Mouse (Mus musculus) CH12.LX (cell line): Measurements from ENCODE around the gene Dnaaf1. TPM values are rescaled to one million over a fixed set of nuclear protein-coding genes. Genes with fewer than 3 reads are reported as not detected.

Source experiments
- DNase-seq: peaks from one replicate; pipeline ENCODE4 v3.0.0-alpha.2; 2013; ENCODE audit errors: extremely low read depth
- H3K27ac ChIP-seq: 2 replicates; pipeline ENCODE4 v1.5.1; 2012; ENCODE audit warnings: low read depth, mild to moderate bottlenecking, control low read depth, moderate library complexity; ENCODE audit not compliant: insufficient read depth
- H3K27me3 ChIP-seq: replicated peaks from 2 replicates; pipeline ENCODE3; 2012; ENCODE audit warnings: inconsistent platforms
- H3K36me3 ChIP-seq, 2 experiments: replicated peaks in 1 of 2; 2 replicates each; pipeline versions ENCODE3 to v1.6.1; 2012; ENCODE audit warnings: inconsistent platforms in 1 of 2, low read length in 1 of 2, mild to moderate bottlenecking in 1 of 2, mixed read lengths in 1 of 2, moderate library complexity in 1 of 2; ENCODE audit not compliant: control insufficient read depth in 1 of 2, insufficient read depth in 1 of 2
- H3K4me1 ChIP-seq, 2 experiments: 2 replicates each; pipeline ENCODE4 v1.6.1; 2012; ENCODE audit warnings: inconsistent platforms in 1 of 2, moderate library complexity in 1 of 2; ENCODE audit not compliant: insufficient read depth in 2 of 2, control insufficient read depth in 1 of 2
- H3K4me2 ChIP-seq: 2 replicates; pipeline ENCODE4 v1.6.1; 2012; ENCODE audit warnings: low read depth, mild to moderate bottlenecking, control low read depth; ENCODE audit not compliant: poor library complexity, insufficient read depth, severe bottlenecking
- H3K4me3 ChIP-seq, 3 experiments: fragments of 150-350 bp in 1 of 3; sonication (generic) in 1 of 3; replicated peaks in 1 of 3; 2 replicates each; pipeline versions ENCODE3 to v1.5.1; 2011 to 2012; ENCODE audit warnings: low read depth in 2 of 3, low read length in 2 of 3, mild to moderate bottlenecking in 2 of 3, moderate library complexity in 2 of 3, control low read depth in 1 of 3, improper control_type of control experiment in 1 of 3, inconsistent platforms in 1 of 3, mixed read lengths in 1 of 3; ENCODE audit not compliant: poor library complexity in 1 of 3
- H3K79me2 ChIP-seq: replicated peaks from 2 replicates; pipeline ENCODE4 v1.6.1; 2012; ENCODE audit warnings: mild to moderate bottlenecking, moderate library complexity; ENCODE audit not compliant: control insufficient read depth, poor library complexity, insufficient read depth, severe bottlenecking; ENCODE audit errors: extremely low read depth
- H3K9ac ChIP-seq: 2 replicates; pipeline ENCODE4 v1.6.1; 2012; ENCODE audit warnings: low read depth, mild to moderate bottlenecking, control low read depth, moderate library complexity; ENCODE audit not compliant: insufficient read depth
- H3K9me3 ChIP-seq: replicated peaks from 2 replicates; pipeline ENCODE3; 2012; ENCODE audit warnings: low read length, inconsistent platforms, mixed read lengths
- BHLHE40 ChIP-seq: IDR thresholded peaks from 2 replicates; pipeline ENCODE4 v1.6.1; 2011; ENCODE audit warnings: mild to moderate bottlenecking, low read depth, low read length, improper control_type of control experiment
- CHD2 ChIP-seq: IDR thresholded peaks from 2 replicates; pipeline ENCODE4 v1.6.1; 2011; ENCODE audit warnings: low read length, improper control_type of control experiment
- CTCF ChIP-seq, 2 experiments: IDR thresholded peaks in 1 of 2; conservative IDR thresholded peaks in 1 of 2; 2 replicates each; pipeline ENCODE4 v1.5.1; 2011 to 2012; ENCODE audit warnings: low read depth in 2 of 2, low read length in 2 of 2, improper control_type of control experiment in 1 of 2, inconsistent platforms in 1 of 2, mild to moderate bottlenecking in 1 of 2, moderate library complexity in 1 of 2
- E2F4 ChIP-seq: IDR thresholded peaks from 2 replicates; pipeline ENCODE4 v1.6.1; 2011; ENCODE audit warnings: low read depth, low read length, improper control_type of control experiment; ENCODE audit not compliant: insufficient replicate concordance
- ELF1 ChIP-seq: IDR thresholded peaks from 2 replicates; pipeline ENCODE4 v1.6.1; 2014; ENCODE audit warnings: low read depth, mild to moderate bottlenecking, inconsistent platforms, low read length, improper control_type of control experiment
- EP300 ChIP-seq: IDR thresholded peaks from 2 replicates; pipeline ENCODE4 v1.6.1; 2011; ENCODE audit warnings: low read length, improper control_type of control experiment
- HCFC1 ChIP-seq: IDR thresholded peaks from 2 replicates; pipeline ENCODE4 v1.6.1; 2012; ENCODE audit warnings: low read depth, mild to moderate bottlenecking, inconsistent platforms, low read length, improper control_type of control experiment
- JUN ChIP-seq: IDR thresholded peaks from 2 replicates; pipeline ENCODE4 v1.6.1; 2011; ENCODE audit warnings: low read depth, mild to moderate bottlenecking, low read length, improper control_type of control experiment, moderate library complexity; ENCODE audit not compliant: insufficient read depth
- MAFK ChIP-seq: IDR thresholded peaks from 2 replicates; pipeline ENCODE4 v1.6.1; 2011; ENCODE audit warnings: low read length, improper control_type of control experiment; ENCODE audit not compliant: insufficient replicate concordance
- MAX ChIP-seq: IDR thresholded peaks from 2 replicates; pipeline ENCODE4 v1.6.1; 2011; ENCODE audit warnings: low read length, improper control_type of control experiment
- MAZ ChIP-seq: IDR thresholded peaks from 2 replicates; pipeline ENCODE4 v1.6.1; 2012; ENCODE audit warnings: low read depth, mild to moderate bottlenecking, inconsistent platforms, low read length, improper control_type of control experiment, moderate library complexity
- MEF2A ChIP-seq: IDR thresholded peaks from 2 replicates; pipeline ENCODE4 v1.6.1; 2014; ENCODE audit warnings: low read depth, mild to moderate bottlenecking, inconsistent platforms, low read length, improper control_type of control experiment, borderline replicate concordance
- MXI1 ChIP-seq: IDR thresholded peaks from 2 replicates; pipeline ENCODE4 v1.6.1; 2011; ENCODE audit warnings: mild to moderate bottlenecking, low read depth, low read length, improper control_type of control experiment
- POLR2AphosphoS2 ChIP-seq: IDR thresholded peaks from 2 replicates; pipeline ENCODE4 v1.6.1; 2011; ENCODE audit warnings: low read depth, low read length, improper control_type of control experiment
- RAD21 ChIP-seq: IDR thresholded peaks from 2 replicates; pipeline ENCODE4 v1.6.1; 2011; ENCODE audit warnings: low read depth, mild to moderate bottlenecking, low read length, improper control_type of control experiment, moderate library complexity
- SIN3A ChIP-seq: IDR thresholded peaks from 2 replicates; pipeline ENCODE4 v1.6.1; 2012; ENCODE audit warnings: low read length, improper control_type of control experiment, inconsistent platforms
- SMC3 ChIP-seq: IDR thresholded peaks from 2 replicates; pipeline ENCODE4 v1.6.1; 2011; ENCODE audit warnings: low read depth, low read length, improper control_type of control experiment
- TBP ChIP-seq: conservative IDR thresholded peaks from 2 replicates; pipeline ENCODE4 v1.6.1; 2011; ENCODE audit warnings: low read depth, low read length, improper control_type of control experiment
- ZC3H11A ChIP-seq: IDR thresholded peaks from 2 replicates; pipeline ENCODE4 v1.6.1; 2012; ENCODE audit warnings: low read depth, mild to moderate bottlenecking, inconsistent platforms, low read length, improper control_type of control experiment
- ZMIZ1 ChIP-seq: IDR thresholded peaks from 2 replicates; pipeline ENCODE4 v1.6.1; 2012; ENCODE audit warnings: low read depth, mild to moderate bottlenecking, inconsistent platforms, low read length, improper control_type of control experiment
- ZNF384 ChIP-seq: IDR thresholded peaks from 2 replicates; pipeline ENCODE4 v1.6.1; 2012; ENCODE audit warnings: low read depth, low read length, improper control_type of control experiment, inconsistent platforms
- dilution Hi-C: fragments of 300-500 bp; cut with MboI; formaldehyde crosslinking; loops from 2 replicates; pipeline ENCODE4 v1.14.3; 2020; ENCODE audit warnings: low sequenced_read_pairs; ENCODE audit not compliant: extremely low pct_unique_long_range_greater_than_20kb, extremely low pct_ligation_motif_present
- in situ Hi-C: fragments of 300-500 bp; cut with MboI; formaldehyde crosslinking; loops from 3 replicates; pipeline ENCODE4 v1.14.3; 2019; ENCODE audit warnings: low sequenced_read_pairs, low pct_ligation_motif_present, low pct_unique_long_range_greater_than_20kb, mixed read lengths
- polyA plus RNA-seq: library from polyadenylated mRNA; unstranded; fragments of >175 nt; gene quantifications from 2 replicates; pipeline ENCODE4 v1.2.1, GENCODE M21; 2012; ENCODE audit warnings: low read depth; ENCODE audit not compliant: insufficient read length
- total RNA-seq, 2 experiments: library from RNA; depleted of rRNA; stranded (reverse); fragments of 300-350 nt in 1 of 2; fragments of >200 nt in 1 of 2; gene quantifications; 2 replicates each; pipeline ENCODE4 v1.2.3; 2012 to 2014

The Dnaaf1 gene
- total and polyA plus RNA-seq, 3 experiments = 0.25 TPM; not detected in 2

DNA sequence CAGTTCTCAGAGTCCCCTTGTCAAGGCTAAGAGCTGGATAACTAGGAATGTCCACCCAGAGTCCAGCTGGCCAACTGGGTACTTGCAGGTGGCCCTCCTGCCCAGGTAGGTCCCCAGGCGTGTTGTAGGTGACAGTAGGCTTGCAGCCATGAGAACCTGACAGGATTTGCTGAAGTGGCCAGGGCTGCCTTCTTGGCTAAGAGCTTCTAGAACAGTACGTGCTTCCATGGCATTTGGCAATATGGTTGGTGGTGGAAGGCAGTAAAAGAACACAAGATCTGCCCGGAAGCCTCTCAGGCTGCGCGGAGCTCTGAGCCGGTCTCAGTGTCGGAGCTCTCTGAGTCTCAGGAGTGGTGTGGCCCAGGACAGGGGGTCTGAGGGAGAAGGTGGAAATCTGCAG, 49.9 kb downstream of the Dnaaf1 start:
- in situ Hi-C loops (no loop called here), dilution Hi-C loops (no loop called here)
- H3K4me2 ChIP-seq = no peak overlapping the region
- no peaks in the 10 kb centered on the region for H3K36me3 ChIP-seq
- no peaks in the 10 kb centered on the region for H3K79me2 ChIP-seq
- TF ChIP-seq CHD2 (no peak), ZNF384 (no peak), POLR2AphosphoS2 (no peak), MEF2A (no peak), ZMIZ1 (no peak), SIN3A (no peak), EP300 (no peak), JUN (no peak), TBP (no peak), MAZ (no peak), RAD21 (no peak), ELF1 (no peak), MAX (no peak), HCFC1 (no peak), SMC3 (no peak), MXI1 (no peak), BHLHE40 (no peak), MAFK (no peak), E2F4 (no peak)
- H3K4me3 ChIP-seq = no peak overlapping the region
- DNase-seq = no peak
- H3K9me3 ChIP-seq = no peaks in the 10 kb centered on the region
- no peak overlapping the region for H3K27ac ChIP-seq
- peaks cover 76% of the 10 kb centered on the region for H3K27me3 ChIP-seq
- H3K9ac ChIP-seq = no peak overlapping the region
- H3K4me1 ChIP-seq = 0 out of 4 replicates have a peak, but pooled peaks cover 0 to 2% of the 10 kb centered on the region in 2 experiments

DNA sequence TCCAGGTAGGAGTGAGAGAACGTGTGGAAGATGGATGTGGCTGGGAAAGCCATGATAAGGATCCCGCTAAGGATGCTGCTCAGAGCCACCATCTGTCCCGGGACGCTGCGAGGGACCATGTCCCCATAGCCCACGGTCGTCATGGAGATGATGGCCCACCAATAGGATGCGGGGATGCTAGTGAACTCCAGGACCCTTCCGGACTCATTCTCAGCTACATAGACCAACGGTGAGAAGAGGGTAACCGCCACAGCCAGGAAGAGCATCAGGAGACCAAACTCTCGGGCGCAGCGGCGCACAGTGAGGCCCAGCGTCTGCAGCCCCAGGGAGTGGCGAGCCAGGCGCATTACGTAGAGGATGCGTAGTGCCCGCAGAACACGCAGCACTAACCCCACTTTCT, 50.8 kb downstream of the Dnaaf1 start:
- no peak overlapping the region for H3K4me3 ChIP-seq
- in situ Hi-C loops (no loop called here), dilution Hi-C loops (no loop called here)
- no peak overlapping the region for H3K9ac ChIP-seq
- DNase-seq = no peak
- H3K9me3 ChIP-seq = no peaks in the 10 kb centered on the region
- peaks cover 75% of the 10 kb centered on the region for H3K27me3 ChIP-seq
- no peak overlapping the region for H3K4me2 ChIP-seq
- no peaks in the 10 kb centered on the region for H3K79me2 ChIP-seq
- no peaks in the 10 kb centered on the region for H3K36me3 ChIP-seq
- no peak overlapping the region for H3K27ac ChIP-seq
- H3K4me1 ChIP-seq = peaks cover 2% of the 10 kb centered on the region in 2 experiments; a peak in 1 of 4 replicates
- TF ChIP-seq JUN (no peak), HCFC1 (no peak), ZMIZ1 (no peak), ZC3H11A (no peak), CTCF (conservative IDR thresholded peaks at IDR 0.05 in 1 of 2, IDR thresholded peaks at IDR 0.05 in 1 of 2; ENCODE audit: low read depth in 2 of 2, low read length in 2 of 2) (no peak)
